Mouse (Mus musculus): ENCODE data around the gene Slc22a3. TPM values are rescaled to one million over a fixed set of nuclear protein-coding genes. Genes with fewer than 3 reads are reported as not detected.

The Slc22a3 gene
- total and polyA plus RNA-seq, 3 experiments: 31.5 to 87.7 TPM; not detected in 1

- H3K36me3 ChIP-seq (ENCODE audit: control insufficient read depth in 1 of 2, insufficient read depth in 2 of 2, low read length in 2 of 2): no peaks in the 10 kb centered on the region
- no peaks in the 10 kb centered on the region for H3K79me2 ChIP-seq (ENCODE audit: control insufficient read depth, insufficient read depth, low read length, poor library complexity)
- no peak overlapping the region for H3K27ac ChIP-seq (ENCODE audit: control insufficient read depth, low read depth, low read length)
- no peaks in the 10 kb centered on the region for H3K4me1 ChIP-seq (ENCODE audit: control insufficient read depth in 1 of 2, insufficient read depth in 2 of 2, low read length in 2 of 2)
- no peaks in the 10 kb centered on the region for H3K9me3 ChIP-seq (replicated peaks; ENCODE audit: insufficient read depth, low read length)
- no peak overlapping the region for H3K4me3 ChIP-seq (ENCODE audit: control insufficient read depth in 1 of 2, insufficient read depth in 1 of 2, low read depth in 2 of 2, low read length in 2 of 2)
- no peak for DNase-seq (ENCODE audit: low read depth, low spot score)
- no peak for TF ChIP-seq MAX (IDR thresholded peaks at IDR 0.05; ENCODE audit: low read length)
- TF ChIP-seq ZKSCAN1 (IDR thresholded peaks at IDR 0.05; ENCODE audit: low read depth, low read length): no peak
- no peak for TF ChIP-seq RCOR1 (IDR thresholded peaks at IDR 0.05; ENCODE audit: low read depth, low read length)
- H3K9ac ChIP-seq (ENCODE audit: control insufficient read depth, low read depth, low read length, poor library complexity, severe bottlenecking): no peak overlapping the region
- no peaks in the 10 kb centered on the region; a peak in 1 of 4 replicates for H3K27me3 ChIP-seq (ENCODE audit: control insufficient read depth in 1 of 2, insufficient read depth in 2 of 2, low read length in 2 of 2)
Observed at GRCm38 (mm10) chr17:12530081-12530480, 22.6 kb upstream of the Slc22a3 start.

GRCm38 (mm10) chr17:12529384-12529985 is 22.0 kb upstream of the Slc22a3 start:
- Histone ChIP-seq H3K36me3 (ENCODE audit: control insufficient read depth in 1 of 2, insufficient read depth in 2 of 2, low read length in 2 of 2) (no peaks in the 10 kb centered on the region), H3K9ac (ENCODE audit: control insufficient read depth, low read depth, low read length, poor library complexity, severe bottlenecking) (no peak overlapping the region), H3K4me1 (ENCODE audit: control insufficient read depth in 1 of 2, insufficient read depth in 2 of 2, low read length in 2 of 2) (no peaks in the 10 kb centered on the region), H3K27ac (ENCODE audit: control insufficient read depth, low read depth, low read length) (no peak overlapping the region), H3K79me2 (ENCODE audit: control insufficient read depth, insufficient read depth, low read length, poor library complexity) (no peaks in the 10 kb centered on the region), H3K9me3 (replicated peaks; ENCODE audit: insufficient read depth, low read length) (no peaks in the 10 kb centered on the region), H3K27me3 (ENCODE audit: control insufficient read depth in 1 of 2, insufficient read depth in 2 of 2, low read length in 2 of 2) (no peaks in the 10 kb centered on the region; a peak in 1 of 4 replicates), H3K4me3 (ENCODE audit: control insufficient read depth in 1 of 2, insufficient read depth in 1 of 2, low read depth in 2 of 2, low read length in 2 of 2) (no peak overlapping the region)
- DNase-seq (ENCODE audit: low read depth, low spot score): no peak
- TF ChIP-seq POLR2AphosphoS2 (IDR thresholded peaks at IDR 0.05; ENCODE audit: low read length) (no peak), TCF12 (IDR thresholded peaks at IDR 0.05; ENCODE audit: low read depth, low read length) (no peak), POLR2A (IDR thresholded peaks at IDR 0.05; ENCODE audit: control insufficient read depth in 1 of 2, insufficient read depth in 1 of 2, low read depth in 1 of 2, low read length in 2 of 2, poor library complexity in 1 of 2) (no peak), ZMIZ1 (IDR thresholded peaks at IDR 0.05; ENCODE audit: low read depth, low read length) (no peak), SIN3A (IDR thresholded peaks at IDR 0.05; ENCODE audit: low read length) (no peak), USF1 (IDR thresholded peaks at IDR 0.05; ENCODE audit: low read depth, low read length) (no peak), POLR2AphosphoS5 (IDR thresholded peaks at IDR 0.05; ENCODE audit: borderline replicate concordance, low read depth, low read length) (no peak), MAX (IDR thresholded peaks at IDR 0.05; ENCODE audit: low read length) (no peak), KAT2A (conservative IDR thresholded peaks at IDR 0.05; ENCODE audit: low read depth, low read length) (no peak), ZNF384 (IDR thresholded peaks at IDR 0.05; ENCODE audit: low read depth, low read length) (no peak), MXI1 (IDR thresholded peaks at IDR 0.05; ENCODE audit: low read depth, low read length) (no peak), RAD21 (IDR thresholded peaks at IDR 0.05; ENCODE audit: low read depth, low read length) (no peak), MAFK (IDR thresholded peaks at IDR 0.05; ENCODE audit: borderline replicate concordance, low read depth, low read length) (no peak)

- Histone ChIP-seq H3K27me3 (ENCODE audit: control insufficient read depth in 1 of 2, insufficient read depth in 2 of 2, low read length in 2 of 2) (no peaks in the 10 kb centered on the region), H3K79me2 (ENCODE audit: control insufficient read depth, insufficient read depth, low read length, poor library complexity) (no peaks in the 10 kb centered on the region), H3K4me1 (ENCODE audit: control insufficient read depth in 1 of 2, insufficient read depth in 2 of 2, low read length in 2 of 2) (peaks cover 5 to 14% of the 10 kb centered on the region in 2 experiments; a peak in 3 of 4 replicates), H3K36me3 (ENCODE audit: control insufficient read depth in 1 of 2, insufficient read depth in 2 of 2, low read length in 2 of 2) (peaks cover 0 to 13% of the 10 kb centered on the region in 2 experiments; a peak in 2 of 4 replicates), H3K9ac (ENCODE audit: control insufficient read depth, low read depth, low read length, poor library complexity, severe bottlenecking) (no peak overlapping the region), H3K9me3 (replicated peaks; ENCODE audit: insufficient read depth, low read length) (no peaks in the 10 kb centered on the region), H3K4me3 (ENCODE audit: control insufficient read depth in 1 of 2, insufficient read depth in 1 of 2, low read depth in 2 of 2, low read length in 2 of 2) (no peak overlapping the region), H3K27ac (ENCODE audit: control insufficient read depth, low read depth, low read length) (no peak overlapping the region)
- TF ChIP-seq E2F4 (IDR thresholded peaks at IDR 0.05; ENCODE audit: borderline replicate concordance, low read depth, low read length) (no peak), CHD1 (IDR thresholded peaks at IDR 0.05; ENCODE audit: low read depth, low read length) (no peak), SIN3A (IDR thresholded peaks at IDR 0.05; ENCODE audit: low read length) (no peak), EP300 (IDR thresholded peaks at IDR 0.05; ENCODE audit: low read depth in 1 of 2, low read length in 2 of 2) (no peak), JUND (IDR thresholded peaks at IDR 0.05; ENCODE audit: low read depth, low read length) (no peak), ZC3H11A (IDR thresholded peaks at IDR 0.05; ENCODE audit: low read depth, low read length) (no peak), ZNF384 (IDR thresholded peaks at IDR 0.05; ENCODE audit: low read depth, low read length) (no peak)
- DNase-seq (ENCODE audit: low read depth, low spot score): peak; percentile 57
Observed at GRCm38 (mm10) chr17:12519089-12519488, 11.6 kb upstream of the Slc22a3 start.
